Mouse (Mus musculus): Measurements from ENCODE around the gene Mtor. TPM values are rescaled to one million over a fixed set of nuclear protein-coding genes. Genes with fewer than 3 reads are reported as not detected.

Gene Mtor
- total RNA-seq, 2 experiments from 2014 or later: 80.2 to 80.7 TPM

DNA sequence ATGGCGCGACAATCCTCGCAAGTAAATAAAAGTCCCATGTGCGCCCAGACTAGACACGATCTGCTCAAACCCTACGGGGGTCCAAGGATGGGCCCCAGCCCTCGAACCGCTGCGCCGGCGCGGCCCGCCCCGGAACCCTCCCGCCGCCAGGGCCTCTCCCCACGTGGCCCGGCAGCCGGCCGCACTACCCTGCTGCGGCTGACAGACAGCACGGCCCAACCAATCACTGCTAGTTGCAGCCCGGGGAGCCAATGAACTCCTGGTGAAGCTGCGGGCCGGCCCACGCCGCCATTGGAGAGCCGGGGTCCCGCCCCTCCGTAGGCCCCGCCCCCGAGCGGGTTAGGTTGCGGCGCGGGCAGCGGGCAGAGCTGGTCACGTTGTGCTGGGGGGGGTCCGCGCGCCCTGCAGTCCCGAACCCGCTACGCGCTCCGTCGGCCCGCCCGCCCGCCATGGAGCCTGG, 142.8 kb downstream of the Mtor start, which contains the start of gene Srm:
TSS of gene Srm (plus strand) at position 333 of the 460 bp plus-strand sequence.
- DNase-seq (ENCODE audit: low spot score in 2 of 2): peak; percentile 96 to 98

DNA sequence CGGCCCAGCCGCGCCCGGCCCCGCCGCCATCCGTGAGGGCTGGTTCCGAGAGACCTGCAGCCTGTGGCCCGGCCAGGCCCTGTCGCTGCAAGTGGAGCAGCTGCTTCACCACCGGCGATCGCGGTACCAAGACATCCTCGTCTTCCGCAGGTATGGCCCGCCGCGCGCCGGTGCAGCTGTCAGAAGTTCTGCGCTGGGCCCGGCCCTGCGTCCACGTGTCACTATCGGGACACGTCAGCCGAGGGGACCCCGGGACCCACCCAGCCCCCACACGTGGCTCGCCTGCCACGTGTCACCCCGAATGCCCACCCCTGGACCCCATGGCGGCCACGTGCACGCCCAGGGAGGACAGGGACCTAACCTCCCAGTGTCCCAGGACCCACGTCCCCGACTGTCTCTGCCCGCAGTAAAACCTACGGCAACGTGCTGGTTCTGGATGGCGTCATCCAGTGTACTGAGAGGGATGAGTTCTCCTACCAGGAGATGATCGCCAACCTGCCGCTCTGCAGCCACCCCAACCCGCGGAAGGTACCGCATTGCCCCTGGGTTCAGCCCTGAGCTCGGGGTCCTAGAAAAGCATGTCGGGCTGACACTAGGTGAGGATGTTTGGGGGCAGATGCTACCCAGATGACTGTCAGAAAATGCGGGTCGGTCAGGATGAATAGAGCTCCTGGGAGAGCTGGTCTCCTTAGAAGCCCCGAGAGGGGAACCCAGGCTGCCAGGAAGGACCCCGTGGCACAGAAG, 143.4 kb downstream of the Mtor start:
- peak; percentile 32 to 43 for DNase-seq (ENCODE audit: low spot score in 2 of 2)

DNA sequence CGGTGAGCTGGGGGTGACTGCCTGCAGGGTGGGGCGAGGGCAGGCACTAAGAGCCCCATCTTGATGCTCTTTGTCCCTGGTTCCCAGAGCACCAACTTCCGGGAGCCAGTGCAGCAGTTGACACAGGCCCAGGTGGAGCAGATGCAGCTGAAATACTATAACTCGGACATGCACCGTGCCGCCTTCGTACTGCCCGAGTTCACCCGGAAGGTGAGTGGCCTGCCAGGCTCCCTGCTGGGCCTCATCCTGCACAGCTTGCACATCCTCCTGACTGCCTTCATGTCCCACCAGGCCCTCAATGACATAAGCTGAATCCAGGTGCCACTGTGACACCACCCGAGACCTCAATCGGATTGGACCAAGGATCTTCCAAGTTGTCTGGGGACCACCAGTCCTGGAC, 145.6 kb downstream of the Mtor start:
- no peak for DNase-seq (ENCODE audit: low spot score in 2 of 2)

DNA sequence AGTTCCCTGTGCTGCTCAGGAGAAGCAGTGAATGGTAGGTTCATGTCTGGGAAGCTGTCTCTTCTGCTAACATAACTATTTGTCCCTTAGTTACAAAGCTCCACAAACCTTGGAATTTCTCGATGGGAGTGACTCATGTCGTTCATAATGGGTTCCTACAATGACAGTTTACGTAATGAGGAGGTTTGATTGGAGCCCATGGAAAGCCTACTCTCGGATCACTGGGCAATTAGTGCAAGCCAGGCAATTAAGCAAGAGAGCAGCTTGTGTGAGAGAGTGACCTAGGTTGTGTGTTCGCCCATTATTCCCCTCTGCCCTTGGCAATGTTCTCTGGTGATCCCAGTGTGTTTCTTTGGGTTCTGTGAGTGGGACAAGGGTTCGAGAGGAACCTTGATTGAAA, 147.5 kb downstream of the Mtor start:
- no peak for DNase-seq (ENCODE audit: low spot score in 2 of 2)

DNA sequence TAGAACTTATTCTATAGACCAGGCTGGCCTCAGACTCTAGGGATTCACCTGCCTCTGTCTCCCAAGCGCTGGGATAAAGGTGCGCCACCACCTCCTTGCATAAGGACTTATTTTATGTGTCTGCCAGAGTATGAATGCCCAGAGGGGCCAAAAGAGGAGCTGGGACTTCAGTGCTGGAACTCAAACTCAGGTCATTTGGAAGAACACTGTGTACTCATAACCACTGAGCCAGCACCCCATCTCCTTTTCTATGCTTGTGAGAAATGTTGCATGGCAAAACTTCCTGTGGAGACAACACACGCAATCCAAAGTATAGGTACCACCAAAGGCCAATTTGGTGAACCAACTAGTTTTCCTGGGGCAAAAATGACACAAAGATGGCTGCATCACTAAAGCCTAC, 148.3 kb downstream of the Mtor start:
- no peak for DNase-seq (ENCODE audit: low spot score in 2 of 2)

DNA sequence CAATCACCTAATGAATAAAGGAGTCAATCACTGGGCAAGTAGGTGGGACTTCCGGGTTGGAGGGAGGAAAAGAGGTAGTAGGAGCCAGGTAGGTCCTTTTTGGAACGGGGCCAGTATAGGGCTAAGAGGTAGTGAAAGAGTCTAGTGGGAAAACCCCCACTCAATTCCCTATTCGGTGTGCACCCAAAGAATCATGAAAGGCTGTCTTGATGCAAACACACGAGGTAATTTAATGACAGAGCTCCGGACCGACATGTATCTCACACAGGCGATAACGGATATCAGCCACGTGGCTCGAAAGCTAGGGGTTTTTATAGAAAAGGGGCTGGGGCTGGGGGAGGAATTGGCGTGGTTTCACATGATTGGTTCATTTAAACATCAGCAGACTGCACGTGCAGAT, 150.4 kb downstream of the Mtor start:
- DNase-seq (ENCODE audit: low spot score in 2 of 2): no peak

DNA sequence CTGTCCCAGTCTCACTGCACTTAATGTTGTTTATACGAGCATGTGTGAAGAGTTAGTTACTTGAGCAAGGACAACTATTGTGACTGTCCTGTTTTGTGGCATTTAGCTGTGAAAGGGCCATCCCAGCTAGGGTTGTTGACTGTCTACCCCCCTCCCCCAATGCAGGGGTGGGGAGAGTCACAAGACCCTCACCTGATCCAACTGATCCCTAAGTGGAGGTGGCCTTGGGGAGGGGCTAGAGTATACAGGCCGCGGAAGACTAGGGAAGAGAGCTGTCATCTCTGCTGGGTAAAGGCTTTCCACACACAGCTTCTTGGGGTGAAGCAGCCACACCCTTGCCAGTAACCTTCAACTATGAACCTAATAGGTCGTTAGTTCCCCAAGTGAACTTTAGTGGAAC, 151.9 kb downstream of the Mtor start:
- DNase-seq (ENCODE audit: low spot score in 2 of 2): no peak

DNA sequence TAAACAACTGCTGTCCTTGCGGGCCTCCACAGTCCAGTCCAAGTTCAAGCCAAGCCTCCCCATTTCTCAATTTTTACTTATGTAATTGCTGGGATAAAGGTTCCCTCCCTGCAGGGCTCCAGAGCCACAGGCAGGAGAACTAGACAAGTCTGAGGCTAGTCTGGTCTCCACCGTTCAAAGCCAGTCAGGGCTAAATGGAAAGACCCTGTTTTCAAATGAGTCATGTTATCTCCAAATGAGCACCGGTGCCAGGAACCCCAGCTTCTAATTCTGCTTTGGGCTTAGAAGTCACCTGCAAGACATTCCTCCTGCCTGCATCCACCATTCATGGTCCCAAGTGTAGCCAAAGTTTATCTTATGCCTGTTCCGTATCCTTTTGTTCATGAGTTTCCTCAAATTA, 153.5 kb downstream of the Mtor start:
- no peak for DNase-seq (ENCODE audit: low spot score in 2 of 2)

DNA sequence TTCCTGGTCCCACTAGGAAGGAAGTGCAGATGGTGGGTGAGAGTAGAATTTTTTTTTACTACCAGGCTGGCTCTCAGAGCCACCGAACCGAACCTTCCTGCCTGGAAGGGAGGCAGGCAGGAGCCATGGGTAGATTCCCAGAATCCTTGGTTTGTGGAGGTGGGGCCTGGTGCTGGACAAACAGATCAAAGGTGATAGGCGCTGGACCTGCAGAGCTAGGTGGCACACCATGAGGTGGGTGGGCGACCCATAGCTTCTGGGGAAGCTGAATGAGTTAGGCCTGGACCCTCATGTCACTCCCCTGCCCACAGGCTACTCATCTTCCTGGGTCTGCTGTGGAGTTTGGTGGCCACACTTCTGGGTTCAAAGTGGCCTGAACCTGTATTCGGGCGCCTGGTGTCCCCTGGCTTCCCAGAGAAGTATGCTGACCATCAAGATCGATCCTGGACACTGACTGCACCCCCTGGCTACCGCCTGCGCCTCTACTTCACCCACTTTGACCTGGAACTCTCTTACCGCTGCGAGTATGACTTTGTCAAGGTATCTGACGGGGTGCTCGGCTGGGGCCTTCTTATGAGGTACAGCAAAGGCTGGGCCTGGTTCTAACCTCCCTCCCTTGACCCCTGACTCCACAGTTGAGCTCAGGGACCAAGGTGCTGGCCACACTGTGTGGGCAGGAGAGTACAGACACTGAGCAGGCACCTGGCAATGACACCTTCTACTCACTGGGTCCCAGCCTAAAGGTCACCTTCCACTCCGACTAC, 154.1 kb downstream of the Mtor start, which contains the start of gene Masp2:
TSS of gene Masp2 (plus strand) at position 198 of the 764 bp plus-strand sequence.
- no peak for DNase-seq (ENCODE audit: low spot score in 2 of 2)

DNA sequence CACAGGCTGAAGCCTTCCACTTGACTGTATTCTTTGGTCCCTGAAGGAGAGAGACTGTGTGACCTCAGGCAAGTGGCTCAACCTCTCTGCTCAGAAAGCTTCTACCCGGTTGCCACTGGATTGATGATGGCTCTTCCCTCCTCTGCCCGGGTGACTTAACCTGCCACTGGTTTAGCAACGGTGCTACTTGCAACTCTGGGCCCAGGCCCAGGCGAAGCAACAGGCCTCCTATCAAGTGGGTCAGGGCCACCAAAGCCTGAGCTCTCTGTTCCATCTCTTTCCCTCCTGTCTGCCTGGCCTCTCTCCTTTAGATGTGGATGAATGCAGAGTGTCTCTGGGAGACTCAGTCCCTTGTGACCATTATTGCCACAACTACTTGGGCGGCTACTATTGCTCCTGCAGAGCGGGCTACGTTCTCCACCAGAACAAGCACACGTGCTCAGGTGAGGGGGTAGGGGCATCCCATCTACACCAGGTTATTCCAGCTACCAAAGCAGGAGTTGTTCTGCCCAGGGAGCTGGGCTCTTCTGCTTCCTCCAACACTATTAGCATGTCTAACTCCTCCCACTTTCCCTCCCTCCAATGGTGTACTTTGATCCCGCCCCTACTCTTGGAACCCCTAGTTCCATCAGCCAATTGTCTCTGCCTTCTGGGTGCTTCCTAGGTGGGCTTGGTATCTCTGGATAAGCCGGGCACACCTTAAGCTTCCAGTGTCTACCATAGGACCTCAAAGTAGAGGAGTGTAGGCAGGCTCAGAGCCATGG, 155.1 kb downstream of the Mtor start:
- DNase-seq (ENCODE audit: low spot score in 2 of 2): no peak

DNA sequence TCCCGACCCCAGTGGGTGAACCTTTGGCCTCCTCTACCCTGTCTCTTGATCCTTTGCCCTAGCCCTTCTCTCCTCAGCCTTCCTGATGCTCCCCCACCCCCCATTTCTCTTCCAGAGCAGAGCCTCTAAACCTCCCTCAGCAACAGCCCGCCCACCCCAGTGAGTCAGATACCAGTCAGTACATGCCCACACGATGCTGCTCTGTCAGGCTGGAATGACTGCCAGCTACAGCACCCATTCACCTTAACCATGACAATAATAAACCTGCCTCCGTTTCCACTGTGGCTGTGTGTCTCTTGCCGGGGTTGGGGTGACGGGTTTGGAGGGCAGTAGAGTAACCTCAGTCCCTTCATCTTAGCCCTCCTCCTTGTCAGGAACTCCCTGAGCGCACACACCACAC, 155.7 kb downstream of the Mtor start:
- peak in 1 of 2 experiments; percentile 53 for DNase-seq (ENCODE audit: low spot score in 2 of 2)

DNA sequence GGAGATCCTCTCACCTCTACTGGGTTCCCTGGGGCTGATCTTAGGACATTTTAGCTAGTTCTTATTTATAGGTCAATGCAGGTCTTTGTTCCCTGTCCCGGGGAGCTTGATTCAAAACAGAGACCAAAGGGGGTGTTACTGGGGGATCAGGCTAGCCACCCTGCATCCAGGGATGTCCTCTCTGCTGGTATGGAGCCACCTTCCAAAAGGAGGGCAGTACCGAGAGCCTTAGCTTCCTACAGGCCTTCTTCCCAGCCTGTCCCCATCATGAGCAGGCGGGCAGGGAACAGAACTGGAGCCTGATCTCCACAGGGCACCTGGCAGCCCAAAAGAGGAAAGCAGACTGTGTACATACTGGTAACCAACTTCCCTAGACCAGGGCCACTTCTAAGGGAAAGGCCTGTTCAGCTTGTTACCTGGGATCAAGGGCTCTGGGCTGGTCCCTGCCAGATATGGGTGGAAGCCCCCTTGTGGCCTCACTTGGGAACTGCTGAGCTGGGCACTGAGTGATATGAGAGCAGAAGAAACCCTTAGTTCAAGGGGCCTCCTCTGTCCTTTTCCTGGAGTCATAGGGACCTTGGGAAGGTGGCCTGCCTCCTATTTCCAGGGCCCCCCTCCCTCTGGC, 156.2 kb downstream of the Mtor start:
- peak; percentile 62 to 69 for DNase-seq (ENCODE audit: low spot score in 2 of 2)

Other genes with a start within 250 kb of the Mtor start
- gene Disp3, start 160.6 kb upstream of the Mtor start, total RNA-seq (2021): 10 to 100 TPM; 29.4 to 32.3 TPM
- 1 to 10 TPM; 8.9 to 9.1 TPM for gene Ubiad1, start 3.8 kb upstream of the Mtor start, total RNA-seq (2021)
- under 1 TPM; 0.29 to 0.30 TPM for gene Angptl7, start 51.8 kb downstream of the Mtor start, total RNA-seq (2021)
- gene Exosc10, start 109.8 kb downstream of the Mtor start, total RNA-seq (2021): 10 to 100 TPM; 48.9 to 52.4 TPM
- 10 to 100 TPM; 69.0 to 73.3 TPM for gene Srm, start 142.9 kb downstream of the Mtor start, total RNA-seq (2021)
- gene Masp2, start 153.9 kb downstream of the Mtor start, total RNA-seq (2021): 1 to 10 TPM; 1.0 to 1.8 TPM
- 100 to 1,000 TPM; 199 to 208 TPM for gene Tardbp, start 178.4 kb downstream of the Mtor start, total RNA-seq (2021)
- not detected for gene Gm572, start 194.7 kb downstream of the Mtor start, total RNA-seq (2021)